Mouse (Mus musculus) limb, embryonic 14.5 days (tissue): ENCODE results near the gene G430095P16Rik. TPM values are rescaled to one million over a fixed set of nuclear protein-coding genes. Genes with fewer than 3 reads are reported as not detected.

Source experiments
- ATAC-seq: fragments of 200-750 bp; cut with Nextera tagmentation; 2 replicates; pipeline ENCODE4 v1.8.0; 2017; ENCODE audit warnings: low read depth, moderate number of reproducible peaks, moderate TSS enrichment; ENCODE audit not compliant: low FRiP score
- DNase-seq: peaks from one replicate; pipeline ENCODE4 v3.0.0-alpha.2; 2015; ENCODE audit warnings: low spot score
- H3K27ac ChIP-seq: fragments of 300-500 bp; sonication (generic); replicated peaks from 2 replicates; pipeline ENCODE4 v1.5.1; 2014; ENCODE audit warnings: low read depth, mild to moderate bottlenecking, low read length, moderate library complexity, mixed read lengths
- H3K27me3 ChIP-seq: fragments of 300-500 bp; sonication (generic); 2 replicates; pipeline ENCODE4 v1.6.1; 2014; ENCODE audit warnings: low read length, mixed read lengths; ENCODE audit not compliant: control insufficient read depth, insufficient read depth
- H3K36me3 ChIP-seq: fragments of 300-500 bp; sonication (generic); 2 replicates; pipeline ENCODE4 v1.6.1; 2014; ENCODE audit warnings: mild to moderate bottlenecking, low read length, moderate library complexity, mixed read lengths; ENCODE audit not compliant: control insufficient read depth, insufficient read depth
- H3K4me1 ChIP-seq: fragments of 300-500 bp; sonication (generic); 2 replicates; pipeline ENCODE4 v1.6.1; 2014; ENCODE audit warnings: antibody characterized with exemption, low read length, mixed read lengths; ENCODE audit not compliant: control insufficient read depth, insufficient read depth
- H3K4me2 ChIP-seq: fragments of 300-500 bp; sonication (generic); replicated peaks from 2 replicates; pipeline ENCODE4 v1.6.1; 2014; ENCODE audit warnings: low read depth, mild to moderate bottlenecking, low read length, moderate library complexity; ENCODE audit not compliant: severe bottlenecking
- H3K4me3 ChIP-seq: fragments of 300-500 bp; sonication (generic); replicated peaks from 2 replicates; pipeline ENCODE4 v1.5.1; 2014; ENCODE audit warnings: low read length
- H3K9ac ChIP-seq: fragments of 300-500 bp; sonication (generic); 2 replicates; pipeline ENCODE4 v1.6.1; 2014; ENCODE audit warnings: mild to moderate bottlenecking, low read depth, low read length, moderate library complexity; ENCODE audit not compliant: severe bottlenecking
- H3K9me3 ChIP-seq: fragments of 300-500 bp; sonication (generic); 2 replicates; pipeline ENCODE4 v1.6.1; 2016; ENCODE audit warnings: low read length; ENCODE audit not compliant: control insufficient read depth
- POLR2A ChIP-seq: fragments of 200-500 bp; IDR thresholded peaks from 2 replicates; pipeline ENCODE4 v1.8.0; 2012; ENCODE audit warnings: inconsistent platforms, mild to moderate bottlenecking, moderate library complexity, borderline replicate concordance; ENCODE audit not compliant: insufficient read depth, insufficient read length; ENCODE audit errors: extremely low read depth
- WGBS: fragments of 180-500 bp; shearing (Covaris S2); extraction: QIAGEN DNeasy Blood & Tissue Kit; methylation state at CpG from one replicate; pipeline ENCODE4 v1.1.7; 2014; 5-methylcytosine and 5-hydroxymethylcytosine counted together
- polyA plus RNA-seq, 2 experiments: library from polyadenylated mRNA; depleted of rRNA in 1 of 2; stranded (reverse) in 1 of 2; unstranded in 1 of 2; fragments of >200 nt; fragmentation: Nextera tagmentation in 1 of 2; extraction: Ambion mirVana in 1 of 2; gene quantifications; 2 replicates each; pipeline versions ENCODE4 v1.2.1 to v1.2.3; 2012 to 2014

Gene G430095P16Rik
- polyA plus RNA-seq, 2 experiments, result 4.3 to 5.7 TPM

- 56% methylated on average over 9 of the region's 9 CpGs for WGBS
Measured at GRCm38 (mm10) chr8:84730541-84731370, 7.9 kb downstream of the G430095P16Rik start.

GRCm38 (mm10) chr8:84731371-84732177, 8.8 kb downstream of the G430095P16Rik start:
- no peak for ATAC-seq
- WGBS, result 69% methylated on average over 11 of the region's 11 CpGs
- no peak for TF ChIP-seq POLR2A
- H3K4me3 ChIP-seq, result no peak overlapping the region
- H3K9me3 ChIP-seq, result no peaks in the 10 kb centered on the region
- peaks cover 50% of the 10 kb centered on the region for H3K36me3 ChIP-seq
- H3K4me2 ChIP-seq, result no peak overlapping the region
- H3K27ac ChIP-seq, result peak overlapping the region; percentile 48; the same call in 1 of the 2 replicates
- H3K27me3 ChIP-seq, result no peaks in the 10 kb centered on the region
- H3K9ac ChIP-seq, result no peak overlapping the region
- peaks cover 67% of the 10 kb centered on the region for H3K4me1 ChIP-seq
- no peak for DNase-seq

More at GRCm38 (mm10) chr8:84730541-84731370, 7.9 kb downstream of the G430095P16Rik start:
- Histone ChIP-seq H3K4me3 (no peak overlapping the region), H3K4me2 (no peak overlapping the region), H3K4me1 (peaks cover 68% of the 10 kb centered on the region), H3K27ac (peak overlapping the region; percentile 48), H3K27me3 (no peaks in the 10 kb centered on the region), H3K36me3 (peaks cover 54% of the 10 kb centered on the region), H3K9me3 (no peaks in the 10 kb centered on the region), H3K9ac (peak overlapping the region; percentile 40; the same call in 1 of the 2 replicates)
- DNase-seq, result no peak
- no peak for ATAC-seq
- TF ChIP-seq POLR2A, result no peak

- Histone ChIP-seq H3K4me2 (no peak overlapping the region), H3K4me1 (peaks cover 75% of the 10 kb centered on the region), H3K4me3 (no peak overlapping the region), H3K27ac (peak overlapping the region; percentile 41; the same call in 1 of the 2 replicates), H3K9ac (no peak overlapping the region), H3K9me3 (no peaks in the 10 kb centered on the region), H3K36me3 (peaks cover 40% of the 10 kb centered on the region), H3K27me3 (no peaks in the 10 kb centered on the region)
- DNase-seq (no peak), ATAC-seq (no peak)
- no peak for TF ChIP-seq POLR2A
- 46% methylated on average over 5 of the region's 5 CpGs for WGBS
Measured at GRCm38 (mm10) chr8:84732545-84732944, 9.7 kb downstream of the G430095P16Rik start.

- Histone ChIP-seq H3K4me3 (no peak overlapping the region), H3K9ac (peak overlapping the region; percentile 28), H3K27me3 (no peaks in the 10 kb centered on the region), H3K36me3 (peaks cover 36% of the 10 kb centered on the region), H3K4me1 (peaks cover 80% of the 10 kb centered on the region), H3K9me3 (no peaks in the 10 kb centered on the region), H3K4me2 (no peak overlapping the region), H3K27ac (peak overlapping the region; percentile 41; the same call in 1 of the 2 replicates)
- 48% methylated on average over 6 of the region's 6 CpGs for WGBS
- DNase-seq (no peak), ATAC-seq (peak; percentile 21; the same call in 1 of the 2 replicates)
- no peak for TF ChIP-seq POLR2A
Measured at GRCm38 (mm10) chr8:84732996-84733395, 10.2 kb downstream of the G430095P16Rik start.

GRCm38 (mm10) chr8:84733959-84734358, 11.2 kb downstream of the G430095P16Rik start:
- WGBS, result 82% methylated on average over 6 of the region's 6 CpGs
- TF ChIP-seq POLR2A, result no peak

More at GRCm38 (mm10) chr8:84733959-84734358, 11.2 kb downstream of the G430095P16Rik start:
- H3K4me3 ChIP-seq, result no peak overlapping the region
- no peak overlapping the region for H3K27ac ChIP-seq
- H3K9ac ChIP-seq, result no peak overlapping the region
- H3K4me2 ChIP-seq, result no peak overlapping the region
- peaks cover 82% of the 10 kb centered on the region for H3K4me1 ChIP-seq
- no peak for DNase-seq
- H3K36me3 ChIP-seq, result peaks cover 29% of the 10 kb centered on the region
- no peaks in the 10 kb centered on the region for H3K9me3 ChIP-seq
- ATAC-seq, result no peak
- no peaks in the 10 kb centered on the region for H3K27me3 ChIP-seq
